Mouse (Mus musculus) neural tube, embryonic 13.5 days (tissue): ENCODE measurements at regions not wholly inside any gene's neighbourhood (a gene's known extent, or its start where the extent isn't known, plus 50 kb on each side); places are given as distances from the start of the nearest gene placed in this dataset.
A peak's percentile ranks its signal among the peaks of the same experiment; 100 is the strongest.

Experiments
- ATAC-seq: fragments of 200-750 bp; cut with Nextera tagmentation; 2 replicates; pipeline ENCODE4 v1.8.0; 2017; ENCODE audit warnings: low read depth, mild to moderate bottlenecking, moderate TSS enrichment, moderate library complexity
- H3K27ac ChIP-seq: fragments of 300-500 bp; sonication (generic); replicated peaks from 2 replicates; pipeline ENCODE4 v1.5.1; 2015; ENCODE audit warnings: moderate library complexity, mild to moderate bottlenecking, inconsistent platforms
- H3K27me3 ChIP-seq: fragments of 300-500 bp; sonication (generic); 2 replicates; pipeline ENCODE4 v1.6.1; 2015; ENCODE audit warnings: mild to moderate bottlenecking, inconsistent platforms
- H3K36me3 ChIP-seq: fragments of 300-500 bp; sonication (generic); 2 replicates; pipeline ENCODE4 v1.6.1; 2015; ENCODE audit warnings: mild to moderate bottlenecking, inconsistent platforms
- H3K4me1 ChIP-seq: fragments of 300-500 bp; sonication (generic); replicated peaks from 2 replicates; pipeline ENCODE4 v1.6.1; 2015; ENCODE audit warnings: inconsistent platforms
- H3K4me2 ChIP-seq: fragments of 300-500 bp; sonication (generic); 2 replicates; pipeline ENCODE4 v1.6.1; 2015; ENCODE audit warnings: inconsistent platforms, mild to moderate bottlenecking, moderate library complexity
- H3K4me3 ChIP-seq: fragments of 300-500 bp; sonication (generic); 2 replicates; pipeline ENCODE4 v1.5.1; 2015; ENCODE audit warnings: mild to moderate bottlenecking, inconsistent platforms
- H3K9ac ChIP-seq: fragments of 300-500 bp; sonication (generic); 2 replicates; pipeline ENCODE4 v1.6.1; 2015; ENCODE audit warnings: moderate library complexity, mild to moderate bottlenecking, inconsistent platforms
- H3K9me3 ChIP-seq: fragments of 300-500 bp; sonication (generic); 2 replicates; pipeline ENCODE4 v1.6.1; 2016; ENCODE audit warnings: inconsistent platforms
- WGBS: fragments of 180-500 bp; shearing (Covaris S2); methylation state at CpG from one replicate; pipeline ENCODE4 v1.1.7; 2015; 5-methylcytosine and 5-hydroxymethylcytosine counted together

- no peak overlapping the region for H3K4me2 ChIP-seq
- WGBS = 80% methylated on average over 11 of the region's 11 CpGs
Observed at GRCm38 (mm10) chr13:52151777-52152176, 305.3 kb downstream of the Gadd45g start.

GRCm38 (mm10) chr13:52152221-52152620 lies 305.7 kb downstream of the Gadd45g start:
- peaks cover 20% of the 10 kb centered on the region for H3K4me1 ChIP-seq
- 58% methylated on average over 4 of the region's 4 CpGs for WGBS
- H3K4me2 ChIP-seq = no peak overlapping the region
- no peak overlapping the region for H3K27ac ChIP-seq
- no peaks in the 10 kb centered on the region for H3K27me3 ChIP-seq
- H3K9me3 ChIP-seq = no peaks in the 10 kb centered on the region
- no peaks in the 10 kb centered on the region for H3K36me3 ChIP-seq
- H3K9ac ChIP-seq = no peak overlapping the region
- no peak overlapping the region for H3K4me3 ChIP-seq
- ATAC-seq = no peak

More at GRCm38 (mm10) chr13:52151777-52152176, 305.3 kb downstream of the Gadd45g start:
- Histone ChIP-seq H3K36me3 (no peaks in the 10 kb centered on the region), H3K9me3 (no peaks in the 10 kb centered on the region), H3K4me3 (no peak overlapping the region), H3K27ac (no peak overlapping the region), H3K4me1 (peaks cover 20% of the 10 kb centered on the region), H3K9ac (no peak overlapping the region), H3K27me3 (no peaks in the 10 kb centered on the region)
- ATAC-seq = no peak

GRCm38 (mm10) chr13:52153030-52153429 lies 306.6 kb downstream of the Gadd45g start:
- Histone ChIP-seq H3K9me3 (no peaks in the 10 kb centered on the region), H3K9ac (no peak overlapping the region), H3K27ac (no peak overlapping the region), H3K4me2 (no peak overlapping the region), H3K4me3 (no peak overlapping the region), H3K36me3 (no peaks in the 10 kb centered on the region), H3K27me3 (no peaks in the 10 kb centered on the region), H3K4me1 (peaks cover 20% of the 10 kb centered on the region)
- ATAC-seq = no peak
- 81% methylated on average over 4 of the region's 4 CpGs for WGBS

GRCm38 (mm10) chr13:52153576-52153975 lies 307.1 kb downstream of the Gadd45g start:
- WGBS = 79% methylated on average over 4 of the region's 4 CpGs
- H3K4me2 ChIP-seq = no peak overlapping the region
- no peak overlapping the region for H3K4me3 ChIP-seq
- no peaks in the 10 kb centered on the region for H3K9me3 ChIP-seq
- peaks cover 20% of the 10 kb centered on the region for H3K4me1 ChIP-seq
- no peaks in the 10 kb centered on the region for H3K36me3 ChIP-seq
- no peak overlapping the region for H3K9ac ChIP-seq
- H3K27ac ChIP-seq = no peak overlapping the region
- ATAC-seq = no peak
- no peaks in the 10 kb centered on the region for H3K27me3 ChIP-seq

- H3K27me3 ChIP-seq = no peaks in the 10 kb centered on the region
- peak overlapping the region; percentile 20 for H3K4me2 ChIP-seq
- H3K9ac ChIP-seq = no peak overlapping the region
- H3K36me3 ChIP-seq = no peaks in the 10 kb centered on the region
- WGBS = 79% methylated on average over 5 of the region's 5 CpGs
- H3K4me1 ChIP-seq = peaks cover 20% of the 10 kb centered on the region
- ATAC-seq = peak; percentile 48; the same call in 1 of the 2 replicates
- H3K27ac ChIP-seq = no peak overlapping the region
- H3K4me3 ChIP-seq = no peak overlapping the region
- H3K9me3 ChIP-seq = no peaks in the 10 kb centered on the region
Observed at GRCm38 (mm10) chr13:52154111-52154843, 307.8 kb downstream of the Gadd45g start.

- 42% methylated on average over 14 of the region's 14 CpGs for WGBS
- peaks cover 20% of the 10 kb centered on the region for H3K4me1 ChIP-seq
- no peak overlapping the region for H3K4me3 ChIP-seq
- H3K9ac ChIP-seq = no peak overlapping the region
- peak overlapping the region; percentile 38; the same call in 1 of the 2 replicates for H3K27ac ChIP-seq
- no peaks in the 10 kb centered on the region for H3K9me3 ChIP-seq
- H3K4me2 ChIP-seq = peak overlapping the region; percentile 20
- no peaks in the 10 kb centered on the region for H3K27me3 ChIP-seq
- no peaks in the 10 kb centered on the region for H3K36me3 ChIP-seq
- ATAC-seq = peak; percentile 87
Observed at GRCm38 (mm10) chr13:52154844-52155587, 308.5 kb downstream of the Gadd45g start.

GRCm38 (mm10) chr13:52155588-52156086 lies 309.2 kb downstream of the Gadd45g start:
- Histone ChIP-seq H3K4me1 (peaks cover 20% of the 10 kb centered on the region), H3K4me2 (no peak overlapping the region), H3K36me3 (no peaks in the 10 kb centered on the region), H3K4me3 (no peak overlapping the region), H3K27ac (0 out of 2 replicates have a peak overlapping the region, but pooled peaks have one; percentile 38), H3K27me3 (no peaks in the 10 kb centered on the region), H3K9ac (no peak overlapping the region), H3K9me3 (no peaks in the 10 kb centered on the region)
- ATAC-seq = no peak
- WGBS = 83% methylated on average over 8 of the region's 8 CpGs

- Histone ChIP-seq H3K9ac (no peak overlapping the region), H3K27me3 (no peaks in the 10 kb centered on the region), H3K4me3 (no peak overlapping the region), H3K36me3 (no peaks in the 10 kb centered on the region), H3K4me1 (no peaks in the 10 kb centered on the region), H3K4me2 (no peak overlapping the region), H3K9me3 (no peaks in the 10 kb centered on the region), H3K27ac (no peak overlapping the region)
- no peak for ATAC-seq
- 85% methylated on average over 7 of the region's 7 CpGs for WGBS
Observed at GRCm38 (mm10) chr13:52162676-52163075, 316.2 kb downstream of the Gadd45g start.

- 86% methylated on average over 1 of the region's 1 CpGs for WGBS
Observed at GRCm38 (mm10) chr13:52165531-52165930, 319.1 kb downstream of the Gadd45g start.

GRCm38 (mm10) chr13:52167968-52168367 lies 321.5 kb downstream of the Gadd45g start:
- Histone ChIP-seq H3K27me3 (no peaks in the 10 kb centered on the region), H3K4me1 (no peaks in the 10 kb centered on the region), H3K9ac (no peak overlapping the region), H3K27ac (no peak overlapping the region), H3K9me3 (no peaks in the 10 kb centered on the region), H3K4me2 (no peak overlapping the region), H3K4me3 (no peak overlapping the region), H3K36me3 (no peaks in the 10 kb centered on the region)
- 76% methylated on average over 5 of the region's 5 CpGs for WGBS
- no peak for ATAC-seq

More at GRCm38 (mm10) chr13:52165531-52165930, 319.1 kb downstream of the Gadd45g start:
- no peak overlapping the region for H3K9ac ChIP-seq
- H3K4me3 ChIP-seq = no peak overlapping the region
- H3K27ac ChIP-seq = no peak overlapping the region
- no peak overlapping the region for H3K4me2 ChIP-seq
- no peaks in the 10 kb centered on the region for H3K4me1 ChIP-seq
- no peaks in the 10 kb centered on the region for H3K9me3 ChIP-seq
- H3K36me3 ChIP-seq = no peaks in the 10 kb centered on the region
- no peak for ATAC-seq
- no peaks in the 10 kb centered on the region for H3K27me3 ChIP-seq

- no peak overlapping the region for H3K9ac ChIP-seq
- H3K27me3 ChIP-seq = no peaks in the 10 kb centered on the region
- no peak overlapping the region for H3K4me3 ChIP-seq
- WGBS = 88% methylated on average over 9 of the region's 9 CpGs
- ATAC-seq = no peak
- H3K4me1 ChIP-seq = no peaks in the 10 kb centered on the region
- H3K4me2 ChIP-seq = no peak overlapping the region
- no peak overlapping the region for H3K27ac ChIP-seq
- no peaks in the 10 kb centered on the region for H3K9me3 ChIP-seq
- H3K36me3 ChIP-seq = no peaks in the 10 kb centered on the region
Observed at GRCm38 (mm10) chr13:52172706-52173346, 326.3 kb downstream of the Gadd45g start.

- WGBS = 68% methylated on average over 2 of the region's 2 CpGs
- Histone ChIP-seq H3K9me3 (no peaks in the 10 kb centered on the region), H3K27ac (no peak overlapping the region), H3K4me2 (no peak overlapping the region), H3K9ac (no peak overlapping the region), H3K36me3 (no peaks in the 10 kb centered on the region), H3K27me3 (no peaks in the 10 kb centered on the region), H3K4me1 (no peaks in the 10 kb centered on the region), H3K4me3 (no peak overlapping the region)
- no peak for ATAC-seq
Observed at GRCm38 (mm10) chr13:52175665-52176064, 329.2 kb downstream of the Gadd45g start.
